Mouse (Mus musculus): ENCODE results near the gene Mecom. TPM values are rescaled to one million over a fixed set of nuclear protein-coding genes. Genes with fewer than 3 reads are reported as not detected.
A peak's percentile ranks its signal among the peaks of the same experiment; 100 is the strongest.

Mecom gene
- polyA plus RNA-seq, 1 experiment from 2014 or later = 22.4 TPM

GRCm38 (mm10) chr3:30012666-30013365, 535.0 kb downstream of the Mecom start:
- peaks cover 17% of the 10 kb centered on the region for H3K4me1 ChIP-seq

GRCm38 (mm10) chr3:30012150-30012549, 535.7 kb downstream of the Mecom start:
- no peak for ATAC-seq (ENCODE audit: extremely low read depth, insufficient number of reproducible peaks, low FRiP score, low TSS enrichment)
- Histone ChIP-seq H3K4me2 (peak overlapping the region; percentile 75), H3K9ac (peak overlapping the region; percentile 96), H3K27me3 (replicated peaks) (no peaks in the 10 kb centered on the region), H3K4me1 (peaks cover 14% of the 10 kb centered on the region), H3K36me3 (peaks cover 4% of the 10 kb centered on the region; the same call in 1 of the 2 replicates), H3K27ac (replicated peaks) (peak overlapping the region; percentile 97), H3K4me3 (peak overlapping the region; percentile 78), H3K9me3 (no peaks in the 10 kb centered on the region)
- under 1% methylated on average over 27 of the region's 27 CpGs for WGBS

More at GRCm38 (mm10) chr3:30012666-30013365, 535.0 kb downstream of the Mecom start:
- H3K4me3 ChIP-seq = peak overlapping the region; percentile 78
- H3K9me3 ChIP-seq = no peaks in the 10 kb centered on the region
- peak overlapping the region; percentile 97 for H3K27ac ChIP-seq (replicated peaks)
- H3K27me3 ChIP-seq (replicated peaks) = no peaks in the 10 kb centered on the region
- peak overlapping the region; percentile 75 for H3K4me2 ChIP-seq
- WGBS = under 1% methylated on average over 29 of the region's 29 CpGs
- H3K9ac ChIP-seq = peak overlapping the region; percentile 96
- H3K36me3 ChIP-seq = no peaks in the 10 kb centered on the region
- ATAC-seq (ENCODE audit: extremely low read depth, insufficient number of reproducible peaks, low FRiP score, low TSS enrichment) = peak; percentile 46; the same call in 1 of the 2 replicates

GRCm38 (mm10) chr3:30011712-30012111, 536.1 kb downstream of the Mecom start:
- no peaks in the 10 kb centered on the region for H3K9me3 ChIP-seq
- H3K4me3 ChIP-seq = peak overlapping the region; percentile 78
- H3K36me3 ChIP-seq = peaks cover 4% of the 10 kb centered on the region; the same call in 1 of the 2 replicates
- H3K9ac ChIP-seq = peak overlapping the region; percentile 96
- peak overlapping the region; percentile 75 for H3K4me2 ChIP-seq
- no peaks in the 10 kb centered on the region for H3K27me3 ChIP-seq (replicated peaks)
- no peak for ATAC-seq (ENCODE audit: extremely low read depth, insufficient number of reproducible peaks, low FRiP score, low TSS enrichment)
- peaks cover 14% of the 10 kb centered on the region for H3K4me1 ChIP-seq
- H3K27ac ChIP-seq (replicated peaks) = peak overlapping the region; percentile 97
- WGBS = 15% methylated on average over 6 of the region's 6 CpGs

GRCm38 (mm10) chr3:30010889-30011288, 536.9 kb downstream of the Mecom start:
- Histone ChIP-seq H3K9me3 (no peaks in the 10 kb centered on the region), H3K27ac (replicated peaks) (peak overlapping the region; percentile 97), H3K9ac (peak overlapping the region; percentile 96), H3K4me2 (peak overlapping the region; percentile 75), H3K27me3 (replicated peaks) (no peaks in the 10 kb centered on the region), H3K4me1 (peaks cover 18% of the 10 kb centered on the region), H3K4me3 (peak overlapping the region; percentile 78), H3K36me3 (peaks cover 9% of the 10 kb centered on the region; the same call in 1 of the 2 replicates)
- ATAC-seq (ENCODE audit: extremely low read depth, insufficient number of reproducible peaks, low FRiP score, low TSS enrichment) = no peak
- 40% methylated on average over 6 of the region's 6 CpGs for WGBS

GRCm38 (mm10) chr3:30009596-30009995, 538.2 kb downstream of the Mecom start:
- Histone ChIP-seq H3K27me3 (replicated peaks) (no peaks in the 10 kb centered on the region), H3K27ac (replicated peaks) (peak overlapping the region; percentile 52)
- 42% methylated on average over 5 of the region's 5 CpGs for WGBS

GRCm38 (mm10) chr3:30004888-30005405, 542.9 kb downstream of the Mecom start:
- Histone ChIP-seq H3K4me2 (peak overlapping the region; percentile 57), H3K9me3 (no peaks in the 10 kb centered on the region), H3K9ac (peak overlapping the region; percentile 41; the same call in 1 of the 2 replicates), H3K36me3 (peaks cover 9% of the 10 kb centered on the region; the same call in 1 of the 2 replicates), H3K4me1 (peaks cover 26% of the 10 kb centered on the region), H3K27me3 (replicated peaks) (no peaks in the 10 kb centered on the region), H3K4me3 (peak overlapping the region; percentile 19; the same call in 1 of the 2 replicates), H3K27ac (replicated peaks) (peak overlapping the region; percentile 26)
- 50% methylated on average over 8 of the region's 8 CpGs for WGBS
- ATAC-seq (ENCODE audit: extremely low read depth, insufficient number of reproducible peaks, low FRiP score, low TSS enrichment) = no peak

More at GRCm38 (mm10) chr3:30009596-30009995, 538.2 kb downstream of the Mecom start:
- Histone ChIP-seq H3K9ac (peak overlapping the region; percentile 71), H3K4me3 (peak overlapping the region; percentile 40), H3K4me1 (peaks cover 21% of the 10 kb centered on the region), H3K4me2 (peak overlapping the region; percentile 62), H3K36me3 (peaks cover 9% of the 10 kb centered on the region; the same call in 1 of the 2 replicates), H3K9me3 (no peaks in the 10 kb centered on the region)
- no peak for ATAC-seq (ENCODE audit: extremely low read depth, insufficient number of reproducible peaks, low FRiP score, low TSS enrichment)

- Histone ChIP-seq H3K9me3 (no peaks in the 10 kb centered on the region), H3K9ac (no peak overlapping the region), H3K4me1 (peaks cover 17% of the 10 kb centered on the region), H3K27me3 (replicated peaks) (no peaks in the 10 kb centered on the region), H3K4me3 (no peak overlapping the region), H3K4me2 (no peak overlapping the region), H3K27ac (replicated peaks) (no peak overlapping the region), H3K36me3 (peaks cover 20% of the 10 kb centered on the region)
- no peak for ATAC-seq (ENCODE audit: extremely low read depth, insufficient number of reproducible peaks, low FRiP score, low TSS enrichment)
- WGBS = 76% methylated on average over 7 of the region's 7 CpGs
Measured at GRCm38 (mm10) chr3:30000260-30000659, 547.5 kb downstream of the Mecom start.

- no peak overlapping the region for H3K27ac ChIP-seq (replicated peaks)
- H3K4me2 ChIP-seq = no peak overlapping the region
- no peak for ATAC-seq (ENCODE audit: extremely low read depth, insufficient number of reproducible peaks, low FRiP score, low TSS enrichment)
- peaks cover 5% of the 10 kb centered on the region; the same call in 1 of the 2 replicates for H3K4me1 ChIP-seq
- H3K9me3 ChIP-seq = no peaks in the 10 kb centered on the region
- no peaks in the 10 kb centered on the region for H3K27me3 ChIP-seq (replicated peaks)
- WGBS = 42% methylated on average over 1 of the region's 1 CpGs
- no peak overlapping the region for H3K9ac ChIP-seq
- no peak overlapping the region for H3K4me3 ChIP-seq
- peaks cover 20% of the 10 kb centered on the region for H3K36me3 ChIP-seq
Measured at GRCm38 (mm10) chr3:29999035-29999434, 548.8 kb downstream of the Mecom start.

- Histone ChIP-seq H3K9me3 (no peaks in the 10 kb centered on the region), H3K4me1 (0 out of 2 replicates have a peak, but pooled peaks cover 2% of the 10 kb centered on the region), H3K36me3 (peaks cover 28% of the 10 kb centered on the region), H3K27ac (replicated peaks) (no peak overlapping the region), H3K9ac (no peak overlapping the region), H3K27me3 (replicated peaks) (no peaks in the 10 kb centered on the region), H3K4me2 (no peak overlapping the region), H3K4me3 (no peak overlapping the region)
- no peak for ATAC-seq (ENCODE audit: extremely low read depth, insufficient number of reproducible peaks, low FRiP score, low TSS enrichment)
- WGBS = 78% methylated on average over 7 of the region's 7 CpGs
Measured at GRCm38 (mm10) chr3:29997068-29997467, 550.7 kb downstream of the Mecom start.

- no peak for ATAC-seq (ENCODE audit: extremely low read depth, insufficient number of reproducible peaks, low FRiP score, low TSS enrichment)
- WGBS = 52% methylated on average over 10 of the region's 10 CpGs
- Histone ChIP-seq H3K9ac (no peak overlapping the region), H3K4me3 (no peak overlapping the region), H3K4me2 (no peak overlapping the region), H3K27ac (replicated peaks) (no peak overlapping the region), H3K27me3 (replicated peaks) (no peaks in the 10 kb centered on the region), H3K9me3 (no peaks in the 10 kb centered on the region), H3K4me1 (no peaks in the 10 kb centered on the region), H3K36me3 (peaks cover 48% of the 10 kb centered on the region)
Measured at GRCm38 (mm10) chr3:29993346-29993745, 554.5 kb downstream of the Mecom start.

GRCm38 (mm10) chr3:29991523-29991922, 556.3 kb downstream of the Mecom start:
- Histone ChIP-seq H3K36me3 (peaks cover 43% of the 10 kb centered on the region), H3K27me3 (replicated peaks) (no peaks in the 10 kb centered on the region), H3K4me3 (no peak overlapping the region), H3K9me3 (no peaks in the 10 kb centered on the region), H3K27ac (replicated peaks) (no peak overlapping the region), H3K4me2 (no peak overlapping the region), H3K4me1 (no peaks in the 10 kb centered on the region), H3K9ac (no peak overlapping the region)
- WGBS = 69% methylated on average over 1 of the region's 1 CpGs
- no peak for ATAC-seq (ENCODE audit: extremely low read depth, insufficient number of reproducible peaks, low FRiP score, low TSS enrichment)

Measured in heart, embryonic 13.5 days (tissue).